Mouse (Mus musculus) myocyte (in vitro differentiated cells): Measurements from ENCODE around the gene Hoxc4. TPM values are rescaled to one million over a fixed set of nuclear protein-coding genes. Genes with fewer than 3 reads are reported as not detected.

Source experiments
- H3K27me3 ChIP-seq: one replicate; pipeline ENCODE4 v1.6.1; 2011; ENCODE audit not compliant: control insufficient read depth, insufficient read depth, insufficient read length
- H3K36me3 ChIP-seq: one replicate; pipeline ENCODE4 v1.6.1; 2011; ENCODE audit not compliant: control insufficient read depth, insufficient read depth
- H3K4me2 ChIP-seq: one replicate; pipeline ENCODE4 v1.6.1; 2011; ENCODE audit warnings: low read depth, control low read depth
- H3K4me3 ChIP-seq: one replicate; pipeline ENCODE4 v1.5.1; 2011; ENCODE audit warnings: mild to moderate bottlenecking, control low read depth, moderate library complexity
- H3K79me2 ChIP-seq: one replicate; pipeline ENCODE4 v1.6.1; 2011; ENCODE audit not compliant: control insufficient read depth, insufficient read depth
- H3ac ChIP-seq: one replicate; pipeline ENCODE4 v1.6.1; 2011; ENCODE audit not compliant: control insufficient read depth, insufficient read length
- CEBPB ChIP-seq: IDR thresholded peaks from 2 replicates; pipeline ENCODE4 v1.6.1; 2011; ENCODE audit warnings: mild to moderate bottlenecking, moderate library complexity; ENCODE audit not compliant: poor library complexity, insufficient read depth, severe bottlenecking
- E2F4 ChIP-seq: IDR thresholded peaks from one replicate; pipeline ENCODE4 v1.6.1; 2011; ENCODE audit warnings: mild to moderate bottlenecking, control low read depth, moderate library complexity; ENCODE audit not compliant: insufficient read depth
- MAX ChIP-seq: IDR thresholded peaks from one replicate; pipeline ENCODE4 v1.6.1; 2011; ENCODE audit warnings: low read depth, mild to moderate bottlenecking, control low read depth
- MYOD1 ChIP-seq, 3 experiments: IDR thresholded peaks; one replicate each; pipeline ENCODE4 v1.6.1; 2011; ENCODE audit warnings: control low read depth in 2 of 3, low read depth in 2 of 3, mild to moderate bottlenecking in 2 of 3, moderate library complexity in 1 of 3; ENCODE audit not compliant: insufficient read length in 2 of 3, control insufficient read depth in 1 of 3
- MYOG ChIP-seq, 3 experiments: IDR thresholded peaks; one replicate each; pipeline ENCODE4 v1.6.1; 2011; ENCODE audit warnings: control low read depth in 2 of 3, low read depth in 2 of 3, mild to moderate bottlenecking in 2 of 3; ENCODE audit not compliant: insufficient read length in 2 of 3, control insufficient read depth in 1 of 3, insufficient read depth in 1 of 3
- POLR2A ChIP-seq: IDR thresholded peaks from one replicate; pipeline ENCODE4 v1.6.1; 2011; ENCODE audit warnings: low read depth, mild to moderate bottlenecking, control low read depth, moderate library complexity; ENCODE audit not compliant: insufficient read length
- POLR2AphosphoS2 ChIP-seq: IDR thresholded peaks from one replicate; pipeline ENCODE4 v1.6.1; 2011; ENCODE audit warnings: low read depth, control low read depth; ENCODE audit not compliant: insufficient read length
- REST ChIP-seq: IDR thresholded peaks from one replicate; pipeline ENCODE4 v1.6.1; 2011; ENCODE audit warnings: mild to moderate bottlenecking, control low read depth, moderate library complexity; ENCODE audit not compliant: insufficient read depth, insufficient read length
- SRF ChIP-seq: IDR thresholded peaks from one replicate; pipeline ENCODE4 v1.6.1; 2011; ENCODE audit warnings: low read depth; ENCODE audit not compliant: control insufficient read depth, insufficient read length
- TCF12 ChIP-seq: IDR thresholded peaks from one replicate; pipeline ENCODE4 v1.6.1; 2011; ENCODE audit warnings: mild to moderate bottlenecking, control low read depth; ENCODE audit not compliant: poor library complexity, insufficient read depth, severe bottlenecking
- TCF3 ChIP-seq: IDR thresholded peaks from one replicate; pipeline ENCODE4 v1.6.1; 2011; ENCODE audit warnings: low read depth, control low read depth; ENCODE audit not compliant: insufficient read length
- USF1 ChIP-seq: IDR thresholded peaks from one replicate; pipeline ENCODE4 v1.6.1; 2011; ENCODE audit warnings: low read depth, mild to moderate bottlenecking, control low read depth, moderate library complexity
- polyA plus RNA-seq: library from polyadenylated mRNA; unstranded; fragments of >200 nt; fragmentation: generic; extraction: Trizol; gene quantifications from one replicate; pipeline ENCODE4 v1.2.1, GENCODE M21; 2012; ENCODE audit warnings: missing spikeins

Hoxc4 gene
- polyA plus RNA-seq, 1 experiment: 3.6 TPM

- Histone ChIP-seq H3K79me2 (peaks cover 40% of the 10 kb centered on the region), H3K4me2 (no peak overlapping the region), H3K4me3 (no peak overlapping the region), H3K27me3 (no peaks in the 10 kb centered on the region), H3ac (no peak overlapping the region), H3K36me3 (no peaks in the 10 kb centered on the region)
- TF ChIP-seq MYOD1 (IDR thresholded peaks at IDR 0.05; ENCODE audit: control insufficient read depth in 1 of 3, insufficient read length in 2 of 3, low read depth in 2 of 3): no peak
- no peak for TF ChIP-seq CEBPB
- TF ChIP-seq MYOG (IDR thresholded peaks at IDR 0.05; ENCODE audit: control insufficient read depth in 1 of 3, insufficient read depth in 1 of 3, insufficient read length in 2 of 3, low read depth in 2 of 3): no peak
- TF ChIP-seq SRF: no peak
Observed at GRCm38 (mm10) chr15:102992206-102992605, 26.5 kb upstream of the Hoxc4 start.

DNA sequence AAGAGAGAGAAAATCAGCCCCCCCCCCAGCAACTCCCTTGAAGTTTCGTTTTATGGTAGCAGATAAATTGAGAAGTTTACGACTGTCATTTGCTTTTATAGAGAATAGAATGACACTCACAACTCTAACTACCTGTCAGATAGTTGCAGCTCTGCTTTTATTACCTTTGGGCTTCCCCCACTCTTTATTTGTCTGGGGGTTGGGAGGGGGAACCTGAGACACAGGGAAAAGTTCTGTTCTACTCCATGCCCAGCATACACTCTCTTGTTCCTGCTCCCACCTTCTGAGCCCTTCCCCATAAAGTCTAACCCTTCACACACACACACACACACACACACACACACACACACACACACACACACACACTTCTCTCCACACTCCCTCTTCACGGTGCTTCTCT lies 25.9 kb upstream of the Hoxc4 start:
- H3K27me3 ChIP-seq: no peaks in the 10 kb centered on the region
- no peak overlapping the region for H3ac ChIP-seq
- no peak overlapping the region for H3K4me3 ChIP-seq
- no peak overlapping the region for H3K4me2 ChIP-seq
- no peak for TF ChIP-seq REST
- no peak for TF ChIP-seq TCF3
- no peak for TF ChIP-seq MAX
- TF ChIP-seq MYOD1 (IDR thresholded peaks at IDR 0.05; ENCODE audit: control insufficient read depth in 1 of 3, insufficient read length in 2 of 3, low read depth in 2 of 3): no peak
- no peak for TF ChIP-seq SRF
- no peak for TF ChIP-seq MYOG (IDR thresholded peaks at IDR 0.05; ENCODE audit: control insufficient read depth in 1 of 3, insufficient read depth in 1 of 3, insufficient read length in 2 of 3, low read depth in 2 of 3)
- no peak for TF ChIP-seq CEBPB
- TF ChIP-seq E2F4: no peak
- TF ChIP-seq POLR2AphosphoS2: no peak
- no peak for TF ChIP-seq TCF12
- TF ChIP-seq POLR2A: no peak
- no peak for TF ChIP-seq USF1
- H3K79me2 ChIP-seq: peaks cover 35% of the 10 kb centered on the region
- no peaks in the 10 kb centered on the region for H3K36me3 ChIP-seq

DNA sequence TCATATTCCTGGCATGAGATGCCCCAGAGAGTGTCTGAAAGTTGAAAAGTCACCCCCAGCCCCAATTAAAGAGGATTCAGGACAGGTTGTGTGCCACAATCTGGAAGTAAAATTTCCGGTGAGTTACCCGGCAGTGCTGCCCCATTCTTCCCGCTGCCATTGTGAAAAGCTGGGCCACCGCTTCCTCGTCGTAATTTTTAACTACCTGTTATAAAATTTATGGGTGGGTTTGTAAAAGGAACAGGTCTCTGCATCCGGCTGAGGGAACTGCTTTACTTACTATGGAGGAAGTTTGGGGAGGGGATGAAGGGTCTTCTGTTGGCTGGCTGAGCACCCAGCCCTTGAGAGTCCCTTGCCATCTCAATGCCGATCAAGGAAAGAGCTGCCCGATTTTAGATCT lies 22.2 kb upstream of the Hoxc4 start:
- H3K4me3 ChIP-seq: no peak overlapping the region
- no peaks in the 10 kb centered on the region for H3K36me3 ChIP-seq
- peaks cover 36% of the 10 kb centered on the region for H3K79me2 ChIP-seq
- no peaks in the 10 kb centered on the region for H3K27me3 ChIP-seq
- no peak overlapping the region for H3ac ChIP-seq
- TF ChIP-seq MYOD1 (IDR thresholded peaks at IDR 0.05; ENCODE audit: control insufficient read depth in 1 of 3, insufficient read length in 2 of 3, low read depth in 2 of 3): no peak
- no peak for TF ChIP-seq MYOG (IDR thresholded peaks at IDR 0.05; ENCODE audit: control insufficient read depth in 1 of 3, insufficient read depth in 1 of 3, insufficient read length in 2 of 3, low read depth in 2 of 3)
- TF ChIP-seq TCF12: no peak
- no peak for TF ChIP-seq E2F4
- TF ChIP-seq CEBPB: no peak
- no peak overlapping the region for H3K4me2 ChIP-seq

- Histone ChIP-seq H3K27me3 (no peaks in the 10 kb centered on the region), H3K4me2 (peak overlapping the region; percentile 88)
Observed at GRCm38 (mm10) chr15:102997431-102997830, 21.3 kb upstream of the Hoxc4 start.

GRCm38 (mm10) chr15:102997939-102998355 lies 20.8 kb upstream of the Hoxc4 start, which contains the start of gene Hoxc6:
Gene Hoxc6 (plus strand): TSS chr15:102998257.
- Histone ChIP-seq H3K36me3 (no peaks in the 10 kb centered on the region), H3K79me2 (peaks cover 47% of the 10 kb centered on the region), H3K4me3 (peak within 1 kb of the TSS; percentile 73), H3K4me2 (peak within 1 kb of the TSS; percentile 88), H3K27me3 (no peaks in the 10 kb centered on the region), H3ac (peak within 1 kb of the TSS; percentile 17)
- no peak for TF ChIP-seq REST
- no peak for TF ChIP-seq MYOG (IDR thresholded peaks at IDR 0.05; ENCODE audit: control insufficient read depth in 1 of 3, insufficient read depth in 1 of 3, insufficient read length in 2 of 3, low read depth in 2 of 3)
- TF ChIP-seq USF1: peak; percentile 76
- no peak for TF ChIP-seq MAX
- TF ChIP-seq SRF: no peak
- no peak for TF ChIP-seq TCF12
- no peak for TF ChIP-seq E2F4
- no peak for TF ChIP-seq CEBPB
- peak; percentile 45 for TF ChIP-seq POLR2A
- peak; percentile 60 for TF ChIP-seq POLR2AphosphoS2
- no peak for TF ChIP-seq TCF3
- TF ChIP-seq MYOD1 (IDR thresholded peaks at IDR 0.05; ENCODE audit: control insufficient read depth in 1 of 3, insufficient read length in 2 of 3, low read depth in 2 of 3): no peak

More at GRCm38 (mm10) chr15:102997431-102997830, 21.3 kb upstream of the Hoxc4 start:
- Histone ChIP-seq H3K36me3 (no peaks in the 10 kb centered on the region), H3K79me2 (peaks cover 42% of the 10 kb centered on the region), H3ac (no peak overlapping the region), H3K4me3 (peak overlapping the region; percentile 73)
- TF ChIP-seq MYOD1 (IDR thresholded peaks at IDR 0.05; ENCODE audit: control insufficient read depth in 1 of 3, insufficient read length in 2 of 3, low read depth in 2 of 3): no peak
- TF ChIP-seq POLR2AphosphoS2: no peak
- no peak for TF ChIP-seq USF1
- TF ChIP-seq REST: no peak
- TF ChIP-seq SRF: no peak
- no peak for TF ChIP-seq TCF12
- no peak for TF ChIP-seq MAX
- no peak for TF ChIP-seq POLR2A
- TF ChIP-seq CEBPB: no peak
- no peak for TF ChIP-seq TCF3
- no peak for TF ChIP-seq MYOG (IDR thresholded peaks at IDR 0.05; ENCODE audit: control insufficient read depth in 1 of 3, insufficient read depth in 1 of 3, insufficient read length in 2 of 3, low read depth in 2 of 3)
- no peak for TF ChIP-seq E2F4
